In genomic region chr7:139663318-139663717, GRCm38 (mm10) we compare ENCODE assay signal across 25 mouse cellular contexts. TPM values are rescaled to one million over a fixed set of nuclear protein-coding genes. Genes with fewer than 3 reads are reported as not detected.
A peak's percentile ranks its signal among the peaks of the same experiment; 100 is the strongest.
DNase-seq lines count a peak whose midpoint lies in the region; ATAC-seq and TF ChIP-seq lines count a peak whose summit lies in the region.
"Had no signal": no experiment of that assay in that cellular context is flagged by ENCODE, and none has a peak within 500 bp of the region (broad histone marks: within the 10 kb centered on the region; RNA-seq: fewer than 3 reads in every experiment).

No protein-coding gene starts in this region.

- TF ChIP-seq CTCF in heart, adult 2 months (IDR thresholded peaks at IDR 0.05), result no peak
- TF ChIP-seq CTCF in thymus, adult 2 months (IDR thresholded peaks at IDR 0.05; ENCODE audit: borderline replicate concordance, control insufficient read depth, extremely low read depth, insufficient read depth, low read length, poor library complexity), result no peak

- WGBS in heart, adult 2 months, result 16% methylated on average over 3 of the region's 3 CpGs
- 47% methylated on average over 3 of the region's 3 CpGs for WGBS in heart, embryonic 11.5 days (ENCODE audit: insufficient replicate concordance)
- 46% methylated on average over 3 of the region's 3 CpGs for WGBS in thymus, adult 2 months

- intact Hi-C loops in heart, adult 2 months (cut with DNase I), result no loop called here

- peak; percentile 25 to 31 for DNase-seq in heart, adult 2 months
- DNase-seq in kidney, adult 18-20 months, result peak; percentile 23
- DNase-seq in kidney, postnatal 4 days, result no peak
- DNase-seq in lung, adult 18-20 months, result peak; percentile 11 to 23
- DNase-seq in lung, postnatal 4 days, result no peak
- DNase-seq in kidney, postnatal 36 days, result peak; percentile 35 to 36
- no peak for DNase-seq in thymus, adult 2 months
- DNase-seq: adrenal gland, postnatal 10 days; cerebellum, adult 11 months; cerebellum, adult 8-10 months; cerebellum, postnatal 14 days; embryo, embryonic 11 days; gastrocnemius, adult 2 months; gastrocnemius, postnatal 25 days; heart, postnatal 36 days had no signal

- no peak overlapping the region for H3K9ac ChIP-seq in heart, adult 2 months (ENCODE audit: low read depth, low read length)
- H3K9ac ChIP-seq in heart, embryonic 11.5 days (ENCODE audit: low read depth, low read length), result no peak overlapping the region
- H3K9ac ChIP-seq: embryonic facial prominence, embryonic 15.5 days; heart, embryonic 15.5 days; hindbrain, embryonic 12.5 days had no signal

- no peak for ATAC-seq in heart, embryonic 11.5 days (replicated peaks; ENCODE audit: insufficient number of reproducible peaks, low FRiP score, low TSS enrichment)
- ATAC-seq: forebrain, embryonic 14.5 days; hindbrain, embryonic 16.5 days had no signal

- no peak overlapping the region for H3K4me2 ChIP-seq in heart, embryonic 11.5 days
- H3K4me2 ChIP-seq: embryonic facial prominence, embryonic 15.5 days; heart, embryonic 15.5 days; hindbrain, embryonic 12.5 days had no signal

- no peaks in the 10 kb centered on the region for H3K9me3 ChIP-seq in heart, embryonic 11.5 days (replicated peaks; ENCODE audit: control insufficient read depth, low read length)
- H3K9me3 ChIP-seq: embryonic facial prominence, embryonic 15.5 days; forebrain, embryonic 10.5 days; heart, embryonic 15.5 days; hindbrain, embryonic 12.5 days had no signal

- no peak overlapping the region for H3K4me3 ChIP-seq in heart, adult 2 months
- no peak overlapping the region for H3K4me3 ChIP-seq in heart, embryonic 11.5 days (ENCODE audit: low read depth, low read length)
- H3K4me3 ChIP-seq in thymus, adult 2 months (ENCODE audit: control insufficient read depth, insufficient read depth, low read length), result no peak overlapping the region
- H3K4me3 ChIP-seq: embryonic facial prominence, embryonic 15.5 days; erythroblast, embryonic 14.5 days; forebrain, embryonic 10.5 days; gastrocnemius, adult 2 months; heart, embryonic 15.5 days; hindbrain, embryonic 12.5 days had no signal

- no peaks in the 10 kb centered on the region for H3K4me1 ChIP-seq in heart, adult 2 months (ENCODE audit: control insufficient read depth, insufficient read depth, low read length)
- H3K4me1 ChIP-seq in heart, embryonic 11.5 days (ENCODE audit: control insufficient read depth, insufficient read depth, low read length), result no peaks in the 10 kb centered on the region
- H3K4me1 ChIP-seq in thymus, adult 2 months (replicated peaks; ENCODE audit: control insufficient read depth, insufficient read depth, low read length), result no peaks in the 10 kb centered on the region
- H3K4me1 ChIP-seq: embryonic facial prominence, embryonic 15.5 days; forebrain, embryonic 10.5 days; heart, embryonic 15.5 days; hindbrain, embryonic 12.5 days had no signal

- H3K79me2 ChIP-seq in heart, adult 2 months (replicated peaks; ENCODE audit: control insufficient read depth, insufficient read depth, low read length), result no peaks in the 10 kb centered on the region

- 0 out of 2 replicates have a peak, but pooled peaks have one; percentile 44 for TF ChIP-seq EP300 in heart, adult 2 months (IDR thresholded peaks at IDR 0.05; ENCODE audit: insufficient read depth, low read depth, low read length)

- H3K27ac ChIP-seq in heart, adult 2 months, result no peak overlapping the region
- no peak overlapping the region for H3K27ac ChIP-seq in heart, embryonic 11.5 days (ENCODE audit: low read depth, low read length)
- H3K27ac ChIP-seq in thymus, adult 2 months (ENCODE audit: control insufficient read depth, insufficient read depth, low read length), result no peak overlapping the region
- H3K27ac ChIP-seq: embryonic facial prominence, embryonic 15.5 days; forebrain, embryonic 10.5 days; gastrocnemius, adult 2 months; heart, embryonic 15.5 days; hindbrain, embryonic 12.5 days had no signal

- H3K36me3 ChIP-seq in heart, adult 2 months (ENCODE audit: control insufficient read depth, insufficient read depth, low read length), result no peaks in the 10 kb centered on the region
- no peaks in the 10 kb centered on the region for H3K36me3 ChIP-seq in heart, embryonic 11.5 days (ENCODE audit: control insufficient read depth, insufficient read depth, low read length)
- no peaks in the 10 kb centered on the region for H3K36me3 ChIP-seq in thymus, adult 2 months (ENCODE audit: control insufficient read depth, insufficient read depth, low read length)
- H3K36me3 ChIP-seq: embryonic facial prominence, embryonic 15.5 days; forebrain, embryonic 10.5 days; heart, embryonic 15.5 days; hindbrain, embryonic 12.5 days had no signal

- no peaks in the 10 kb centered on the region for H3K27me3 ChIP-seq in heart, adult 2 months (ENCODE audit: control insufficient read depth, insufficient read depth, low read length)
- H3K27me3 ChIP-seq in heart, embryonic 11.5 days (ENCODE audit: control insufficient read depth, insufficient read depth, low read length), result peaks cover 4% of the 10 kb centered on the region; the same call in 1 of the 2 replicates
- H3K27me3 ChIP-seq in thymus, adult 2 months (ENCODE audit: control insufficient read depth, insufficient read depth, low read length), result no peaks in the 10 kb centered on the region
- H3K27me3 ChIP-seq: embryonic facial prominence, embryonic 15.5 days; hindbrain, embryonic 12.5 days had no signal

- no peak for TF ChIP-seq POLR2A in heart, adult 2 months (IDR thresholded peaks at IDR 0.05; ENCODE audit: insufficient read depth, low read depth, low read length)
- TF ChIP-seq POLR2A in thymus, adult 2 months (IDR thresholded peaks at IDR 0.05; ENCODE audit: control insufficient read depth, extremely low read depth, insufficient read depth, low read length, poor library complexity), result no peak

RNA-seq across cellular contexts. Expression of gene Cfap46, which starts 20.3 kb away (rescaled TPM):
- under 1 TPM in 1 of 2 experiments, not detected in 1; 0.08 TPM for total RNA-seq in heart, adult 2 months (2021)
- polyA plus RNA-seq in heart, adult 2 months (2012; rRNA removed), result 0.06 and 1.00 TPM in 2 replicates
- polyA plus RNA-seq in heart, embryonic 11.5 days (2014; fragmentation: Nextera tagmentation; extraction: Ambion mirVana), result not detected in 2 replicates
- polyA plus RNA-seq in thymus, adult 2 months (2012; rRNA removed), result 0.36 and 0.51 TPM in 2 replicates
- total RNA-seq: common myeloid progenitor, adult 5-6 weeks; granulocyte monocyte progenitor cell, adult 5-6 weeks had no signal
- polyA plus RNA-seq: erythroblast, embryonic 14.5 days had no signal

Comparison
In these comparisons a context has a peak if more than half of its experiments do, and no peak if none do; other contexts are left out.
1. DNase-seq: peak in heart, adult 2 months (2 of 2), kidney, adult 18-20 months (single experiment), lung, adult 18-20 months (2 of 2) and kidney, postnatal 36 days (2 of 2); none in kidney, postnatal 4 days (0 of 2), lung, postnatal 4 days (0 of 2) and thymus, adult 2 months (single experiment).